Mouse (Mus musculus): ENCODE data around the gene Klf2. TPM values are rescaled to one million over a fixed set of nuclear protein-coding genes. Genes with fewer than 3 reads are reported as not detected.
A peak's percentile ranks its signal among the peaks of the same experiment; 100 is the strongest.

The Klf2 gene
- polyA plus RNA-seq (2014; fragmentation: Nextera tagmentation; extraction: Ambion mirVana), result 19.9 and 22.1 TPM in 2 replicates

GRCm38 (mm10) chr8:72318801-72319322 is at the start of gene Klf2:
Klf2 (plus strand) TSS chr8:72319033.
- Histone ChIP-seq H3K9ac (ENCODE audit: low read depth, low read length) (peak within 1 kb of the TSS; percentile 72), H3K27ac (replicated peaks; ENCODE audit: low read depth, low read length) (peak within 1 kb of the TSS; percentile 55), H3K9me3 (ENCODE audit: control insufficient read depth, low read length) (no peaks in the 10 kb centered on the region), H3K27me3 (replicated peaks; ENCODE audit: control insufficient read depth, insufficient read depth, low read length) (peaks cover 38% of the 10 kb centered on the region), H3K4me2 (ENCODE audit: low read depth, low read length) (peak within 1 kb of the TSS; percentile 86), H3K4me3 (ENCODE audit: low read depth, low read length) (peak within 1 kb of the TSS; percentile 55), H3K4me1 (ENCODE audit: control insufficient read depth, insufficient read depth, low read length) (no peaks in the 10 kb centered on the region), H3K36me3 (ENCODE audit: control insufficient read depth, insufficient read depth, low read length) (no peaks in the 10 kb centered on the region; the same call in 1 of the 2 replicates)
- DNase-seq (ENCODE audit: low spot score) (peak; percentile 96), ATAC-seq (ENCODE audit: low read depth) (peak; percentile 96)
- WGBS, result under 1% methylated on average over 30 of the region's 46 CpGs

GRCm38 (mm10) chr8:72270606-72271005 is 48.2 kb upstream of the Klf2 start:
- no peaks in the 10 kb centered on the region for H3K4me1 ChIP-seq (ENCODE audit: control insufficient read depth, insufficient read depth, low read length)
- no peaks in the 10 kb centered on the region for H3K27me3 ChIP-seq (replicated peaks; ENCODE audit: control insufficient read depth, insufficient read depth, low read length)
- H3K4me3 ChIP-seq (ENCODE audit: low read depth, low read length), result no peak overlapping the region
- H3K9ac ChIP-seq (ENCODE audit: low read depth, low read length), result no peak overlapping the region
- no peak overlapping the region for H3K27ac ChIP-seq (replicated peaks; ENCODE audit: low read depth, low read length)
- ATAC-seq (ENCODE audit: low read depth) (no peak), DNase-seq (ENCODE audit: low spot score) (no peak)
- H3K9me3 ChIP-seq (ENCODE audit: control insufficient read depth, low read length), result no peaks in the 10 kb centered on the region
- no peaks in the 10 kb centered on the region for H3K36me3 ChIP-seq (ENCODE audit: control insufficient read depth, insufficient read depth, low read length)
- WGBS, result 87% methylated on average over 12 of the region's 12 CpGs
- H3K4me2 ChIP-seq (ENCODE audit: low read depth, low read length), result no peak overlapping the region

GRCm38 (mm10) chr8:72271051-72271660 is 47.7 kb upstream of the Klf2 start:
- DNase-seq (ENCODE audit: low spot score), result no peak
- Histone ChIP-seq H3K4me2 (ENCODE audit: low read depth, low read length) (no peak overlapping the region), H3K27me3 (replicated peaks; ENCODE audit: control insufficient read depth, insufficient read depth, low read length) (no peaks in the 10 kb centered on the region), H3K4me1 (ENCODE audit: control insufficient read depth, insufficient read depth, low read length) (no peaks in the 10 kb centered on the region), H3K4me3 (ENCODE audit: low read depth, low read length) (no peak overlapping the region), H3K36me3 (ENCODE audit: control insufficient read depth, insufficient read depth, low read length) (no peaks in the 10 kb centered on the region), H3K9ac (ENCODE audit: low read depth, low read length) (no peak overlapping the region), H3K9me3 (ENCODE audit: control insufficient read depth, low read length) (no peaks in the 10 kb centered on the region), H3K27ac (replicated peaks; ENCODE audit: low read depth, low read length) (no peak overlapping the region)
- ATAC-seq (ENCODE audit: low read depth), result no peak
- 72% methylated on average over 11 of the region's 11 CpGs for WGBS

- no peak for DNase-seq (ENCODE audit: low spot score)
- no peak for ATAC-seq (ENCODE audit: low read depth)
- no peaks in the 10 kb centered on the region for H3K9me3 ChIP-seq (ENCODE audit: control insufficient read depth, low read length)
- 61% methylated on average over 3 of the region's 3 CpGs for WGBS
- H3K4me1 ChIP-seq (ENCODE audit: control insufficient read depth, insufficient read depth, low read length), result no peaks in the 10 kb centered on the region
- H3K27ac ChIP-seq (replicated peaks; ENCODE audit: low read depth, low read length), result no peak overlapping the region
- no peak overlapping the region for H3K4me2 ChIP-seq (ENCODE audit: low read depth, low read length)
- no peaks in the 10 kb centered on the region for H3K27me3 ChIP-seq (replicated peaks; ENCODE audit: control insufficient read depth, insufficient read depth, low read length)
- no peak overlapping the region for H3K4me3 ChIP-seq (ENCODE audit: low read depth, low read length)
- no peak overlapping the region for H3K9ac ChIP-seq (ENCODE audit: low read depth, low read length)
- H3K36me3 ChIP-seq (ENCODE audit: control insufficient read depth, insufficient read depth, low read length), result no peaks in the 10 kb centered on the region
Measured at GRCm38 (mm10) chr8:72271691-72272090, 47.1 kb upstream of the Klf2 start.

GRCm38 (mm10) chr8:72272361-72272760 is 46.5 kb upstream of the Klf2 start:
- no peaks in the 10 kb centered on the region for H3K27me3 ChIP-seq (replicated peaks; ENCODE audit: control insufficient read depth, insufficient read depth, low read length)
- DNase-seq (ENCODE audit: low spot score), result peak; percentile 64
- 20% methylated on average over 3 of the region's 3 CpGs for WGBS
- no peak overlapping the region for H3K9ac ChIP-seq (ENCODE audit: low read depth, low read length)
- H3K4me1 ChIP-seq (ENCODE audit: control insufficient read depth, insufficient read depth, low read length), result no peaks in the 10 kb centered on the region
- H3K27ac ChIP-seq (replicated peaks; ENCODE audit: low read depth, low read length), result no peak overlapping the region
- no peaks in the 10 kb centered on the region for H3K36me3 ChIP-seq (ENCODE audit: control insufficient read depth, insufficient read depth, low read length)
- ATAC-seq (ENCODE audit: low read depth), result peak; percentile 70
- no peaks in the 10 kb centered on the region for H3K9me3 ChIP-seq (ENCODE audit: control insufficient read depth, low read length)
- H3K4me2 ChIP-seq (ENCODE audit: low read depth, low read length), result no peak overlapping the region
- no peak overlapping the region for H3K4me3 ChIP-seq (ENCODE audit: low read depth, low read length)

GRCm38 (mm10) chr8:72273111-72273770 is 45.6 kb upstream of the Klf2 start:
- H3K4me1 ChIP-seq (ENCODE audit: control insufficient read depth, insufficient read depth, low read length), result no peaks in the 10 kb centered on the region
- ATAC-seq (ENCODE audit: low read depth) (no peak), DNase-seq (ENCODE audit: low spot score) (no peak)
- H3K9me3 ChIP-seq (ENCODE audit: control insufficient read depth, low read length), result no peaks in the 10 kb centered on the region
- H3K27me3 ChIP-seq (replicated peaks; ENCODE audit: control insufficient read depth, insufficient read depth, low read length), result no peaks in the 10 kb centered on the region
- H3K27ac ChIP-seq (replicated peaks; ENCODE audit: low read depth, low read length), result no peak overlapping the region
- WGBS, result 100% methylated on average over 1 of the region's 1 CpGs
- no peaks in the 10 kb centered on the region for H3K36me3 ChIP-seq (ENCODE audit: control insufficient read depth, insufficient read depth, low read length)
- no peak overlapping the region for H3K4me3 ChIP-seq (ENCODE audit: low read depth, low read length)
- no peak overlapping the region for H3K9ac ChIP-seq (ENCODE audit: low read depth, low read length)
- H3K4me2 ChIP-seq (ENCODE audit: low read depth, low read length), result no peak overlapping the region

GRCm38 (mm10) chr8:72273807-72274206 is 45.0 kb upstream of the Klf2 start:
- ATAC-seq (ENCODE audit: low read depth) (no peak), DNase-seq (ENCODE audit: low spot score) (no peak)
- no peak overlapping the region for H3K27ac ChIP-seq (replicated peaks; ENCODE audit: low read depth, low read length)
- H3K36me3 ChIP-seq (ENCODE audit: control insufficient read depth, insufficient read depth, low read length), result no peaks in the 10 kb centered on the region
- no peaks in the 10 kb centered on the region for H3K27me3 ChIP-seq (replicated peaks; ENCODE audit: control insufficient read depth, insufficient read depth, low read length)
- H3K9ac ChIP-seq (ENCODE audit: low read depth, low read length), result no peak overlapping the region
- no peaks in the 10 kb centered on the region for H3K9me3 ChIP-seq (ENCODE audit: control insufficient read depth, low read length)
- H3K4me3 ChIP-seq (ENCODE audit: low read depth, low read length), result no peak overlapping the region
- 77% methylated on average over 5 of the region's 5 CpGs for WGBS
- H3K4me1 ChIP-seq (ENCODE audit: control insufficient read depth, insufficient read depth, low read length), result no peaks in the 10 kb centered on the region
- no peak overlapping the region for H3K4me2 ChIP-seq (ENCODE audit: low read depth, low read length)

GRCm38 (mm10) chr8:72277244-72277643 is 41.6 kb upstream of the Klf2 start:
- Histone ChIP-seq H3K27ac (replicated peaks; ENCODE audit: low read depth, low read length) (no peak overlapping the region), H3K4me3 (ENCODE audit: low read depth, low read length) (no peak overlapping the region), H3K36me3 (ENCODE audit: control insufficient read depth, insufficient read depth, low read length) (no peaks in the 10 kb centered on the region), H3K27me3 (replicated peaks; ENCODE audit: control insufficient read depth, insufficient read depth, low read length) (no peaks in the 10 kb centered on the region), H3K4me1 (ENCODE audit: control insufficient read depth, insufficient read depth, low read length) (no peaks in the 10 kb centered on the region), H3K9ac (ENCODE audit: low read depth, low read length) (no peak overlapping the region), H3K4me2 (ENCODE audit: low read depth, low read length) (no peak overlapping the region), H3K9me3 (ENCODE audit: control insufficient read depth, low read length) (no peaks in the 10 kb centered on the region)
- WGBS, result 73% methylated on average over 3 of the region's 3 CpGs
- DNase-seq (ENCODE audit: low spot score), result no peak
- ATAC-seq (ENCODE audit: low read depth), result no peak

- Histone ChIP-seq H3K27ac (replicated peaks; ENCODE audit: low read depth, low read length) (no peak overlapping the region), H3K4me2 (ENCODE audit: low read depth, low read length) (no peak overlapping the region), H3K9ac (ENCODE audit: low read depth, low read length) (no peak overlapping the region), H3K4me1 (ENCODE audit: control insufficient read depth, insufficient read depth, low read length) (no peaks in the 10 kb centered on the region), H3K27me3 (replicated peaks; ENCODE audit: control insufficient read depth, insufficient read depth, low read length) (no peaks in the 10 kb centered on the region), H3K9me3 (ENCODE audit: control insufficient read depth, low read length) (no peaks in the 10 kb centered on the region), H3K4me3 (ENCODE audit: low read depth, low read length) (no peak overlapping the region), H3K36me3 (ENCODE audit: control insufficient read depth, insufficient read depth, low read length) (no peaks in the 10 kb centered on the region)
- no peak for ATAC-seq (ENCODE audit: low read depth)
- no peak for DNase-seq (ENCODE audit: low spot score)
- 75% methylated on average over 7 of the region's 7 CpGs for WGBS
Measured at GRCm38 (mm10) chr8:72279151-72279550, 39.7 kb upstream of the Klf2 start.

All from embryonic facial prominence, embryonic 14.5 days (tissue).